Mouse (Mus musculus): Measurements from ENCODE around the gene Trim10. TPM values are rescaled to one million over a fixed set of nuclear protein-coding genes. Genes with fewer than 3 reads are reported as not detected.

Trim10 gene
- polyA plus RNA-seq (2017; shearing (Covaris generic)): not detected

DNA sequence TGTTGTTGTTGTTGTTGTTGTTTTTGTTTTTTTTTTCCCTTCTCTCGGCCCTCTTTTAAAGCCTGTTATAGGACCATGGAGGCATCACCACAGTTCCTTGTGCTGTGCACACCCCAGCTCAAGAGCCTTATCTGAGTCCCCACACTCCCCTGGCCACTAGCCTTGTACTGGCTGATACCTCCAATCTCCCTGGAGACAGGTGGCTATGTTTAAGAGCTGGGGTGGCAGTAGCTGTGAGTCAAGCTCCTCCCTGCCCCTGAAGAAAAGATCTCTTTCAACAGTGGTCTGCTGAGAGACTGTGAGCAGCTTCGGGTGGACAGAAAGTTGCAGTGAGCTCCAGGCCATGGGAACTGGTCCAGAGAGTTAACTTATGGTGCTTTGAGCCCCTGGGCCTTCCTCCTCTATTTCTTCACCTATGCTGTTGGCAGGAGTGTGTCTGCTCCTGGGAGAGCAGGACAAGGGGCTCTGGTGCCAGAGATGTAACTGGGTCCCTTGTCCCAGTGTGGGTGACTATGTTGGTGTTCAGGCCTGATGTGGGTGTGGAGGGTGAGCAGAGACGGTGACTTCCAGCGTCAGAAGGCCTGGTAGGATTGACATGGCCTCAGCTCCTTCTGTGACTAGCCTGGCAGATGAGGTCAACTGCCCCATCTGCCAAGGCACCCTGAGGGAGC lies at the start of gene Trim10:
Gene Trim10 (plus strand): TSS at position 291 of the 671 bp plus-strand sequence.

DNA sequence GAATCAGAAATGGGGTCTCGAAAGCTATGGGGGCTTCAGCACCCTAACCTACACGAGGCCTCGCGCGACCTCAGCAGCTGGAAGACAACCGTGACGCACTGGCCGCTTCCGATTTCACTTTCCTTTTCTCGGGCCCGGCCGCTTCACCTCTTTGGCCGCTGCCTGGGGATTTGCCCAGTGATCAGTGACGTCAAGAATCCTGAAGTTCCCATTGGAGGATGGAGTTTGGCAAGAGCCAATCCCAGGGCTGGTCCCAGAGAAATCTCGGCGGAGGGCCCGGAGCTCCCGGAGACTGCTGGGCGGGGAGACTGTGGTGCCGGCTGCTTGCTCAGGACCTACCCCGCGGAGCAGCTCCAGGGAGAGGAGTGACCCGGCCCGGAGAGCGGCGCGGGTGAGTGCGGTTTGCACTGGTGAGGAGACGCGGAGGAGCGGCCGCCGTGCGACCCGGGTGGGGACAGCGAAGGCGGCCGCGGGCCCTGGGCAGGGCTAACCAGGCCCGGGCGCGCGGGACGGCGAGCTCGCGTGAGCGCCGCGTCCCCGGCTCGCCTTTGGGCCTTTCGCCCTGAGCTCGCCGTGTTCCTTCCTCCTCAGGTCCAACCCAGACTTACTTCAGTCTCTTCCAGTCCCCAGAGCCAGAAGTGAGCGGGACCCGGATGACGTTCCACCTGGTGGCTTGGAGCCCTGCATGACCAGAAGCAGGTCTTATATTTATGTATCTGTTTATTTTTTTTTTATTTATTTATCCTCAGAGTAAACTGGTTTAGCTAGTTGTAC lies 32.3 kb upstream of the Trim10 start, which contains the start of gene Trim26:
Gene Trim26 (plus strand): TSS at position 261 of the 774 bp plus-strand sequence.

DNA sequence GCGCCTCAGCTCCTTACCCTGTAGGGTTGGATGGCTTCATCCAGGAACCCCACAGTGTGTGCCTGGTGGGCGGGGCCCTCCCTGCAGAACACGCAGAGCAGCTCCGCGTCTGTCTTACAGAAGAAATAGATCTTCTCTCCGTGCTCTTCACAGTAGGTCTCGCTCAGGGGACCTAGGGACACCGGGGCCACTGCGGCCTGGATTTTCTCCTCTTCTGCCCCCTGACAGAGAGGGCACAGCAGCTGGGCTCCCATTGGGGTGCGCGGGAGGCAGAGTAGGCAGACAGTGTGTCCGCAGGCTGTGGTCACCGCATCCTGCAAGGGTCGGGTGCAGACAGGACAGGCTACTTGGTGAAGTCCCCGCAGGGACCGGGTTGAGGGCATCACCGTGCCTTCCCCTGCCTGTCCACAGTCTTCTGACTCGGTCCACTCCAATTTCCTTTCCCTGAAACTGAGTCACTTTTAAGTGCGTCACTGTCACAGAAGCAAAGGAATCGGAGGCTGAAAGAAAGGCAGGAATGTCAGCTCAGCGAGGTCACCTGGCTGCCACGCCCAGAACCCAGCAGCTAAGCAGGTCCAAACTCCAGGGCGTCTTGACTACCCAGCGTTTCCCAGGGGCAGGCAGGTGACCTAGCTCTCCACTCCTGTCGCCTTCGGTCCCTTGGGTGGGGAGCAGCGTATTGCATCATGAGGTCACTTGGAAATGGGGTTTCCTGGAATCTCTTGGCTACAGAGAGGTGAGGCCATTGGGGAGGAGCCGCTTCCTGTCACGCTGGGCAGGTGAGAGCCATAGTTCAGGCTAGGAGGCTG lies 2.5 kb upstream of the Trim10 start, which contains the start of gene Trim15:
Gene Trim15 (minus strand): TSS at position 492 of the 809 bp plus-strand sequence.

DNA sequence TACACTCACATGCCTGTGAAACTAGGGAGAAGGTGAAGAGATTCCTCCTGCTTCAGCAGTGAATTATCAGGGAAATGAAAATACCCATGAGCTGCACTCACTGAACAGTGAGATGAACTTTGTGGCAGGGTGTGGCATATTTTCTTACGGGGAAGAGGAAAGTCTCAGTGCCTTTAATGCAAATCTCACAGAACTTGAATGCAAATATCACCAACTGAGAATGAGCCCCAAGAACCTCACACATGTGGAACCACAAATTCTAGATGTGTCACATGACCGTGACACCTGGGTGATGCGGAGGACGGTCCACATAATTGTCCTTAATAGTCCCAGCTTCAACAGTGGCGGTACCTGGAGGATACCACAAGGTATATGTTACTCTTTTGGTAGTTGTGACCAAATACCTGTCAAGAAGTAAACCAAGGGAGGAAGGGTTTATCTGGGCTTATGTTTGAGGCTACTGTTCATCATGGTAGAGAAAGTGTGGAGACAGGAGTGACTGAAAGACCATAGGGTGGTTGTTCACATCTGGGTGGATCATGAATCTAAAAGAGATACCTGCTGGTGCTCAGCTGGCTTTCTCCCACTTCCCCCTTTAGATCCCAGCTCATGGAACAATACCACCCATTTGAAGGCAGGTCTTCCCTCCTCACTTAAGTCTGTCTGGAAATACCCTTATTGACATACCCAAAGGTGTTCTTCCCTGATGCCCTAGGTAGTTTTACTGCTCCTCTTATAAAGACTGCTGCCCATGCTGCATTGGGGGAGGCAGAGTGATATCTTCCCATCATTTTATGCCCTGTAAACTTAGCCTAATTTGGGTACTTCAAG lies 20.9 kb downstream of the Trim10 start, which contains the start of gene Trim40:
Gene Trim40 (minus strand): TSS at position 51 of the 831 bp plus-strand sequence.

DNA sequence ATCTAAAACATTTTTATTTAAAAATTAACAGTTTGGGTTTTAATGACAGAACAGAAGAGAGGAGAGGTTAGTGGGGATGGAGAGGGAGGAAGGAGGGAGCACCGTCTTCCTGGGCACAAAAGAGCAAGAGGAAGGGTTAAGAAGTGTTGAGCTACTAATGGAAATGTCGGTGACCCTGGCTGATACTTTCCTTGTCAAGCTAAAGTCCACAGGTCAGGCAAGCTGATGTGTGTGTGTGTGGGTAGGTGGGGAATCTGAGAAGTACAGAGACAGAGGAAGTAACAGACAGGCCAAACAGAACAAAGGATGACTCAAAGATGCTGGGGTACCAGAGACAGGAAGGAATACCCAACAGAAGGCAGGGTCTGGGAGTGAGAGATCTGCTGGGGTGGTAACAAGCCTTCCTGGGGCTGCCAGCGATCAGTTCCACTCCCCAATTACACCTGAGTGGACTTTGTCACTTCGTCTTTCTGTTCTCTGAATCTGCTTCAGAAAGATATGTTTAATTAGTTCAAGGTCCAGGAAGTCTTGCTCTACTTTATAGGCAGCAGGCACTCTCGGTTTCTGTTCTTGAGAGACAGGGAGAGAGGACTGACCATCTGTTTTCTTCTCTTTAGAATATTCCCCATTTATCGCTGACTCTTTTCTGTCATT lies 28.3 kb downstream of the Trim10 start, which contains the start of gene Trim31:
Gene Trim31 (plus strand): TSS at position 567 of the 654 bp plus-strand sequence.

Other genes with a start within 250 kb of the Trim10 start
- gene H2-M9, start 226.9 kb upstream of the Trim10 start, polyA plus RNA-seq (2017; shearing (Covaris generic)): not detected
- gene H2-M1, start 197.4 kb upstream of the Trim10 start, polyA plus RNA-seq (2017; shearing (Covaris generic)): not detected
- not detected for gene H2-M10.5, start 96.7 kb upstream of the Trim10 start, polyA plus RNA-seq (2017; shearing (Covaris generic))
- gene H2-M10.6, start 57.4 kb upstream of the Trim10 start, polyA plus RNA-seq (2017; shearing (Covaris generic)): not detected
- 178 TPM for gene Trim26, start 32.4 kb upstream of the Trim10 start, polyA plus RNA-seq (2017; shearing (Covaris generic))
- 0.31 TPM for gene Trim15, start 2.4 kb upstream of the Trim10 start, polyA plus RNA-seq (2017; shearing (Covaris generic))
- gene Trim40, start 20.5 kb downstream of the Trim10 start, polyA plus RNA-seq (2017; shearing (Covaris generic)): not detected
- not detected for gene Trim31, start 28.5 kb downstream of the Trim10 start, polyA plus RNA-seq (2017; shearing (Covaris generic))
- not detected for gene Rnf39, start 73.3 kb downstream of the Trim10 start, polyA plus RNA-seq (2017; shearing (Covaris generic))
- gene Ppp1r11, start 82.2 kb downstream of the Trim10 start, polyA plus RNA-seq (2017; shearing (Covaris generic)): 176 TPM
- 108 TPM for gene Znrd1, start 89.0 kb downstream of the Trim10 start, polyA plus RNA-seq (2017; shearing (Covaris generic))
- gene Znrd1as, start 89.0 kb downstream of the Trim10 start, polyA plus RNA-seq (2017; shearing (Covaris generic)): 4.0 TPM
- not detected for gene 2410137M14Rik, start 111.7 kb downstream of the Trim10 start, polyA plus RNA-seq (2017; shearing (Covaris generic))
- 0.20 TPM for gene H2-M5, start 120.0 kb downstream of the Trim10 start, polyA plus RNA-seq (2017; shearing (Covaris generic))
- not detected for gene Zfp57, start 131.6 kb downstream of the Trim10 start, polyA plus RNA-seq (2017; shearing (Covaris generic))
- gene Mog, start 153.8 kb downstream of the Trim10 start, polyA plus RNA-seq (2017; shearing (Covaris generic)): not detected
- gene Gabbr1, start 176.4 kb downstream of the Trim10 start, polyA plus RNA-seq (2017; shearing (Covaris generic)): 10.5 TPM
- 0.09 TPM for gene Olfr90, start 218.9 kb downstream of the Trim10 start, polyA plus RNA-seq (2017; shearing (Covaris generic))
- not detected for gene Olfr91, start 228.7 kb downstream of the Trim10 start, polyA plus RNA-seq (2017; shearing (Covaris generic))